Mouse (Mus musculus): ENCODE results near the gene Vamp4.

GRCm38 (mm10) chr1:162533766-162534560 lies 36.4 kb upstream of the Vamp4 start:
- TF ChIP-seq POLR2A (IDR thresholded peaks at IDR 0.05; ENCODE audit: insufficient read depth, low read depth, low read length) (no peak), CTCF (IDR thresholded peaks at IDR 0.05; ENCODE audit: insufficient read depth, low read depth, low read length) (no peak)
